Mouse (Mus musculus) left cerebral cortex, adult 11 months (tissue): Measurements from ENCODE around the gene Gadd45g.

ENCODE experiments used
- DNase-seq: peaks from one replicate; pipeline ENCODE4 v3.0.0; 2022; ENCODE audit warnings: low spot score

Gadd45g gene

DNA sequence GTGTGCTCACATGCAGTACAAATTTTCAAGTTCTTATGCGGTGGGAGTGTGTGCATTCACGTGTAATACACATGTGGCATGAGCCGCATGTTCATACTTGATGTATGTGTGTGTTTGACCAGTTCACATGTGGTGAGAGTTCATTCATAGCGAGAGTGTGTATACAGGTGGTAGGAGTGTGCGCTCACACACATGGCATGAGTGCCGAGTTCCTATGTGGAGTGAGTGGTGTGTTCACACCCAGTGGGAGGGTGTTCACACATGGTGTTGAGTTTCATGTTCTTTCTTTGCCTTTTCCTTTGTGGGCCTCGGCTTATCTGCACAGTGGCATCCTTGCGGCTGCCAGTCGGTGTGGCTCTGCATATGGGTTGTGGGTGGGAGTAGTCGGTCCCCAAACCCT, 39.1 kb downstream of the Gadd45g start:
- DNase-seq, result no peak

DNA sequence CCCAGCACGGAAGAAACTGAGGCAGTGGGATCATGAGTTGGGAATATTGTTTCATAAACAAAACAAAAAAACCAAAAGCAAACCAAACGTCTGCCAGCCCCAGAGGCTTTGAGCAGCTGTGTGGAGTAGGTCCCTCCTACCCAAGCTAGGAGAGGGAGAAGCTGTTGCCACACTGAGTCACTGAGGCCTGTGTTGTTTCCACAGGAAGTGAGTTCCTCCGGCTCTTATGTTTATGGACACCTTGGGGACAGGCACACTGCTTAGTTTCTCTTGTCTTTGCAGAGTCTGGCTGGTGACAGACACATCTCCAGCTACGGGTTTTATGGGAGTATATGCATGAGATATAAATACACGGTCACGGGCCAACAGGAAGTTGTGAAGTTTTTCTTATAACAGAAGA, 39.6 kb downstream of the Gadd45g start:
- DNase-seq, result no peak

- no peak for DNase-seq
Observed at GRCm38 (mm10) chr13:51886723-51887122, 40.2 kb downstream of the Gadd45g start.

- DNase-seq, result no peak
Observed at GRCm38 (mm10) chr13:51888426-51888825, 41.9 kb downstream of the Gadd45g start.

DNA sequence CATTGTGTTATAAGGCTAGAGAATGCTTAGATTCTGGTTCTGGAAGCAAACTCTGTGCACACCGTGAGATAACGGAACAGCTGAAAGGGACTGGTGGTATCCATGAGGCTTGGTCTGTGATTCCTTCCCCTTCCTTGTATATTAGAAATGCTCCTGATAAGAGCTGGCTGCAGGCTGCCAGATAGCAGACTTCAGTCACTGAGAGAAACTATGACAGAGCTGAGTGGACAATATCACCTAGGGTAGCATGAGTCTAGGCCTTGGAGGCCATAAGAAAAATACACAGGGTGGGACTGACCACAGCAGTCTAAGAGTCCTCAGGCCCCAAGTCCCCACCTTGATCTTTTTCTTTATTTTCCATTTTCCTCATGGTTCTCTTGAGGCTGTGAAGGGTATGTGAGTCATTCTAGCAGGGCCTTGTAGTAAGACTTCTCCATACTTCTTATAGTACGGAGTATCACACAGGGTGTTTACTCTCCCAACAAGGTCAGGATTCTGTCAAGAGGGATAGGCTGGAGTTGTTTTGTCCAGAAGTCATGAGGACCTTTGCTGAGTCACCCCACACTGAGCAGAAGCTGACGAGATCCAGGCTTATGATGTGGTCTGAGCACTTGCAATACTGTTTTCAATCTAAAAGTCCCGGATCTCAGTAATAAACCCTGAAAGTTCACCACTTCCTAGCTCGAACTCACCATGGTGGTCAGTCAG, 45.5 kb downstream of the Gadd45g start:
- DNase-seq, result no peak

- DNase-seq, result no peak
Observed at GRCm38 (mm10) chr13:51897579-51897978, 51.1 kb downstream of the Gadd45g start.
